Mouse (Mus musculus) cortical plate, adult 2 months (tissue): Measurements from ENCODE around the gene Tsks.

ENCODE experiments used
- CTCF ChIP-seq: fragments of 200-500 bp; IDR thresholded peaks from 2 replicates; pipeline ENCODE4 v1.5.1; 2011; ENCODE audit warnings: mild to moderate bottlenecking, control low read depth, low read length; ENCODE audit not compliant: insufficient read depth; ENCODE audit errors: extremely low read depth
- POLR2A ChIP-seq: fragments of 200-500 bp; IDR thresholded peaks from 2 replicates; pipeline ENCODE4 v1.6.1; 2011; ENCODE audit warnings: mild to moderate bottlenecking, low read length, control low read depth; ENCODE audit not compliant: insufficient read depth; ENCODE audit errors: extremely low read depth

GRCm38 (mm10) chr7:44952611-44953306 lies 9.8 kb downstream of the Tsks start:
- TF ChIP-seq CTCF (no peak), POLR2A (no peak)
